Mouse (Mus musculus): ENCODE data around the gene Ube2v1.

Ube2v1 gene

GRCm38 (mm10) chr2:167654911-167655600 lies 23.2 kb upstream of the Ube2v1 start:
- peak in 1 of 2 experiments; percentile 77 for DNase-seq

GRCm38 (mm10) chr2:167652694-167653093 lies 20.8 kb upstream of the Ube2v1 start:
- peak in 1 of 2 experiments; percentile 36 for DNase-seq

- no peak for DNase-seq
Observed at GRCm38 (mm10) chr2:167651622-167652021, 19.7 kb upstream of the Ube2v1 start.

GRCm38 (mm10) chr2:167649290-167650032 lies 17.6 kb upstream of the Ube2v1 start:
- no peak for DNase-seq

- no peak for DNase-seq
Observed at GRCm38 (mm10) chr2:167646411-167646810, 14.5 kb upstream of the Ube2v1 start.

GRCm38 (mm10) chr2:167643356-167644052 lies 11.6 kb upstream of the Ube2v1 start:
- peak in 1 of 2 experiments; percentile 68 for DNase-seq

- peak in 1 of 2 experiments; percentile 71 for DNase-seq
Observed at GRCm38 (mm10) chr2:167642164-167642563, 10.3 kb upstream of the Ube2v1 start.

- DNase-seq, result peak; percentile 83 to 86
Observed at GRCm38 (mm10) chr2:167641337-167641736, 9.4 kb upstream of the Ube2v1 start.

GRCm38 (mm10) chr2:167640279-167640678 lies 8.4 kb upstream of the Ube2v1 start:
- peak in 1 of 2 experiments; percentile 67 for DNase-seq

- DNase-seq, result no peak
Observed at GRCm38 (mm10) chr2:167634865-167635512, 3.1 kb upstream of the Ube2v1 start.

GRCm38 (mm10) chr2:167634338-167634770 lies 2.5 kb upstream of the Ube2v1 start:
- peak; percentile 98 to 99 for DNase-seq

GRCm38 (mm10) chr2:167633537-167633872 lies 1.6 kb upstream of the Ube2v1 start:
- no peak for DNase-seq

GRCm38 (mm10) chr2:167632731-167633536 lies 1.0 kb upstream of the Ube2v1 start:
- DNase-seq, result no peak

GRCm38 (mm10) chr2:167631181-167631590 lies 709 bp downstream of the Ube2v1 start:
- peak in 1 of 2 experiments; percentile 62 for DNase-seq

GRCm38 (mm10) chr2:167630421-167630820 lies 1.5 kb downstream of the Ube2v1 start:
- no peak for DNase-seq

- no peak for DNase-seq
Observed at GRCm38 (mm10) chr2:167629665-167630209, 2.2 kb downstream of the Ube2v1 start.

- DNase-seq, result peak; percentile 71 to 72
Observed at GRCm38 (mm10) chr2:167628872-167629271, 3.0 kb downstream of the Ube2v1 start.

GRCm38 (mm10) chr2:167627019-167627418 lies 4.9 kb downstream of the Ube2v1 start:
- DNase-seq, result no peak

GRCm38 (mm10) chr2:167625670-167626069 lies 6.2 kb downstream of the Ube2v1 start:
- no peak for DNase-seq

GRCm38 (mm10) chr2:167624368-167625075 lies 7.4 kb downstream of the Ube2v1 start:
- DNase-seq, result no peak

GRCm38 (mm10) chr2:167622965-167623364 lies 8.9 kb downstream of the Ube2v1 start:
- DNase-seq, result no peak
